Mouse (Mus musculus) heart, embryonic 14.5 days (tissue): ENCODE results near the gene Klhl33. TPM values are rescaled to one million over a fixed set of nuclear protein-coding genes. Genes with fewer than 3 reads are reported as not detected.
"Not testable (repeated sequence)": the region's sequence is repeated elsewhere in the genome, so short reads cannot be mapped to it uniquely, and the experiment has no call there.

ENCODE experiments used
- ATAC-seq: fragments of 200-750 bp; cut with Nextera tagmentation; 2 replicates; pipeline ENCODE4 v1.8.0; 2017; ENCODE audit warnings: low read depth, moderate TSS enrichment; ENCODE audit not compliant: insufficient number of reproducible peaks, insufficient read depth, low FRiP score
- H3K27ac ChIP-seq, 2 experiments: fragments of 200-500 bp in 1 of 2; fragments of 300-500 bp in 1 of 2; sonication (generic) in 1 of 2; replicated peaks in 1 of 2; 2 replicates each; pipeline ENCODE4 v1.5.1; 2012 to 2014; ENCODE audit warnings: low read depth in 2 of 2, low read length in 2 of 2, control low read depth in 1 of 2, mild to moderate bottlenecking in 1 of 2, mixed read lengths in 1 of 2; ENCODE audit not compliant: control insufficient read depth in 1 of 2, insufficient read depth in 1 of 2
- H3K27me3 ChIP-seq: fragments of 300-500 bp; sonication (generic); 2 replicates; pipeline ENCODE4 v1.6.1; 2014; ENCODE audit warnings: mild to moderate bottlenecking, low read length, control low read depth; ENCODE audit not compliant: control insufficient read depth, insufficient read depth
- H3K36me3 ChIP-seq: fragments of 300-500 bp; sonication (generic); 2 replicates; pipeline ENCODE4 v1.6.1; 2014; ENCODE audit warnings: mild to moderate bottlenecking, control low read depth, low read length, mixed read lengths; ENCODE audit not compliant: control insufficient read depth, insufficient read depth
- H3K4me1 ChIP-seq, 2 experiments: fragments of 200-500 bp in 1 of 2; fragments of 300-500 bp in 1 of 2; sonication (generic) in 1 of 2; 2 replicates each; pipeline ENCODE4 v1.6.1; 2012 to 2014; ENCODE audit warnings: low read length in 2 of 2, control low read depth in 1 of 2, mixed read lengths in 1 of 2; ENCODE audit not compliant: control insufficient read depth in 2 of 2, insufficient read depth in 2 of 2
- H3K4me2 ChIP-seq: fragments of 300-500 bp; sonication (generic); 2 replicates; pipeline ENCODE4 v1.6.1; 2014; ENCODE audit warnings: mild to moderate bottlenecking, low read length
- H3K4me3 ChIP-seq, 2 experiments: fragments of 200-500 bp in 1 of 2; fragments of 300-500 bp in 1 of 2; sonication (generic) in 1 of 2; 2 replicates each; pipeline ENCODE4 v1.5.1; 2012 to 2014; ENCODE audit warnings: low read length in 2 of 2, mild to moderate bottlenecking in 2 of 2, control low read depth in 1 of 2, low read depth in 1 of 2, moderate library complexity in 1 of 2; ENCODE audit not compliant: control insufficient read depth in 1 of 2, insufficient read depth in 1 of 2
- H3K9ac ChIP-seq: fragments of 300-500 bp; sonication (generic); 2 replicates; pipeline ENCODE4 v1.6.1; 2014; ENCODE audit warnings: mild to moderate bottlenecking, low read length
- H3K9me3 ChIP-seq: fragments of 300-500 bp; sonication (generic); 2 replicates; pipeline ENCODE4 v1.6.1; 2016; ENCODE audit warnings: low read length, control low read depth; ENCODE audit not compliant: control insufficient read depth
- WGBS: fragments of 180-500 bp; shearing (Covaris S2); extraction: QIAGEN DNeasy Blood & Tissue Kit; methylation state at CpG from one replicate; pipeline ENCODE4 v1.1.7; 2014; 5-methylcytosine and 5-hydroxymethylcytosine counted together
- polyA plus RNA-seq: library from polyadenylated mRNA; unstranded; fragments of >200 nt; fragmentation: Nextera tagmentation; extraction: Ambion mirVana; gene quantifications from 2 replicates; pipeline ENCODE4 v1.2.1, GENCODE M21; 2014

The Klhl33 gene
- polyA plus RNA-seq, 1 experiment from 2014 or later: 0.26 TPM

GRCm38 (mm10) chr14:50897992-50898391, 685 bp upstream of the Klhl33 start:
- 91% methylated on average over 2 of the region's 2 CpGs for WGBS
- H3K27ac ChIP-seq, H3K4me2 ChIP-seq, H3K36me3 ChIP-seq, H3K9ac ChIP-seq, H3K4me3 ChIP-seq, H3K4me1 ChIP-seq, ATAC-seq, H3K9me3 ChIP-seq: not testable (repeated sequence)
- peaks cover 11% of the 10 kb centered on the region for H3K27me3 ChIP-seq

GRCm38 (mm10) chr14:50896747-50897373, 447 bp downstream of the Klhl33 start:
- WGBS: 18% methylated on average over 23 of the region's 23 CpGs
- no peak for ATAC-seq

GRCm38 (mm10) chr14:50895985-50896746, 1.1 kb downstream of the Klhl33 start:
- Histone ChIP-seq H3K27ac (no peak overlapping the region), H3K9me3 (no peaks in the 10 kb centered on the region), H3K4me2 (peak overlapping the region; percentile 92), H3K36me3 (no peaks in the 10 kb centered on the region), H3K4me1 (peaks cover 9 to 11% of the 10 kb centered on the region in 2 experiments; a peak in 3 of 4 replicates), H3K27me3 (peaks cover 11% of the 10 kb centered on the region), H3K9ac (peak overlapping the region; percentile 58), H3K4me3 (peak overlapping the region; percentile 44 to 45)
- no peak; the same call in 1 of the 2 replicates for ATAC-seq
- 14% methylated on average over 19 of the region's 19 CpGs for WGBS

More at GRCm38 (mm10) chr14:50896747-50897373, 447 bp downstream of the Klhl33 start:
- H3K4me2 ChIP-seq: peak overlapping the region; percentile 92
- H3K27ac ChIP-seq: no peak overlapping the region
- peak overlapping the region; percentile 44 to 45 for H3K4me3 ChIP-seq
- peak overlapping the region; percentile 58 for H3K9ac ChIP-seq
- H3K9me3 ChIP-seq: no peaks in the 10 kb centered on the region
- no peaks in the 10 kb centered on the region for H3K36me3 ChIP-seq
- H3K27me3 ChIP-seq: peaks cover 11% of the 10 kb centered on the region
- H3K4me1 ChIP-seq: peaks cover 9 to 11% of the 10 kb centered on the region in 2 experiments; a peak in 3 of 4 replicates

GRCm38 (mm10) chr14:50895407-50895806, 1.9 kb downstream of the Klhl33 start:
- ATAC-seq: no peak
- H3K27ac ChIP-seq: no peak overlapping the region
- H3K4me2 ChIP-seq: no peak overlapping the region
- no peaks in the 10 kb centered on the region for H3K9me3 ChIP-seq
- H3K4me1 ChIP-seq: peaks cover 9 to 11% of the 10 kb centered on the region in 2 experiments; a peak in 3 of 4 replicates
- H3K4me3 ChIP-seq: no peak overlapping the region
- peaks cover 11% of the 10 kb centered on the region for H3K27me3 ChIP-seq
- no peak overlapping the region for H3K9ac ChIP-seq
- H3K36me3 ChIP-seq: no peaks in the 10 kb centered on the region

- Histone ChIP-seq H3K9ac (no peak overlapping the region), H3K4me3 (no peak overlapping the region), H3K9me3 (no peaks in the 10 kb centered on the region), H3K4me1 (peaks cover 9 to 11% of the 10 kb centered on the region in 2 experiments; a peak in 3 of 4 replicates), H3K4me2 (no peak overlapping the region), H3K36me3 (no peaks in the 10 kb centered on the region), H3K27me3 (peaks cover 11% of the 10 kb centered on the region), H3K27ac (no peak overlapping the region)
- no peak for ATAC-seq
- 75% methylated on average over 22 of the region's 22 CpGs for WGBS
These were observed 4.5 kb downstream of the Klhl33 start for GRCm38 (mm10) chr14:50892541-50893459.

- ATAC-seq: no peak
- Histone ChIP-seq H3K9me3 (no peaks in the 10 kb centered on the region), H3K27me3 (peaks cover 10% of the 10 kb centered on the region), H3K4me2 (no peak overlapping the region), H3K9ac (no peak overlapping the region), H3K36me3 (no peaks in the 10 kb centered on the region), H3K4me1 (peaks cover 9% of the 10 kb centered on the region in 2 experiments; a peak in 3 of 4 replicates), H3K4me3 (no peak overlapping the region), H3K27ac (no peak overlapping the region)
- 77% methylated on average over 7 of the region's 7 CpGs for WGBS
These were observed 5.2 kb downstream of the Klhl33 start for GRCm38 (mm10) chr14:50892091-50892490.

- peaks cover 5% of the 10 kb centered on the region for H3K27me3 ChIP-seq
- WGBS: 88% methylated on average over 8 of the region's 8 CpGs
- no peaks in the 10 kb centered on the region for H3K36me3 ChIP-seq
- H3K27ac ChIP-seq: no peak overlapping the region
- peaks cover 7 to 9% of the 10 kb centered on the region in 2 experiments; a peak in 3 of 4 replicates for H3K4me1 ChIP-seq
- no peak for ATAC-seq
- no peak overlapping the region for H3K4me3 ChIP-seq
- no peak overlapping the region for H3K9ac ChIP-seq
- H3K9me3 ChIP-seq: no peaks in the 10 kb centered on the region
- H3K4me2 ChIP-seq: no peak overlapping the region
These were observed 5.7 kb downstream of the Klhl33 start for GRCm38 (mm10) chr14:50891621-50892020.
